Mouse (Mus musculus) frontal cortex, postnatal 14 days (tissue): Measurements from ENCODE around the gene Uts2.
A peak's percentile ranks its signal among the peaks of the same experiment; 100 is the strongest.
"Not testable (repeated sequence)": the region's sequence is repeated elsewhere in the genome, so short reads cannot be mapped to it uniquely, and the experiment has no call there.

Source experiments
- DNase-seq, 2 experiments: peaks; one replicate each; pipeline ENCODE4 v3.0.0; 2022; ENCODE audit warnings: low spot score in 2 of 2

Gene Uts2

DNA sequence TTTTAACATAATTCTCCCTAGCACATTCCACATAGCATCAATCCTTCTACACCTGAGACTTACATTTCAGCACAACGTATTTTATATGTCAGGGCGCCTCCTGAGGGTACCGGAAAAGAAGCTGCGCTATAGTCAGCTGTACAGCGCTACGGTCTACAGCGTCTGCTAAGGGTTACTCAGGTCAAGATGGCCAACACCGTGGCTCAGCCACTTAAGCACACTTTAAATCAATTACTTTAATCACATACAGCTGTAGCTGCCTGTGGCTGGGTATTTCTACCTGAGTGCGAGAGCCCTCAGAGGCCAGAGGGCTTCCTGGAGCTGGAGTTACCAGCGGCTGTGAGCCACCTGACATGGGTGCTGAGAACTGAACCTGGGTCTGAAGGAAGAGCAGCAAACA is 19.0 kb downstream of the Uts2 start:
- no peak for DNase-seq

DNA sequence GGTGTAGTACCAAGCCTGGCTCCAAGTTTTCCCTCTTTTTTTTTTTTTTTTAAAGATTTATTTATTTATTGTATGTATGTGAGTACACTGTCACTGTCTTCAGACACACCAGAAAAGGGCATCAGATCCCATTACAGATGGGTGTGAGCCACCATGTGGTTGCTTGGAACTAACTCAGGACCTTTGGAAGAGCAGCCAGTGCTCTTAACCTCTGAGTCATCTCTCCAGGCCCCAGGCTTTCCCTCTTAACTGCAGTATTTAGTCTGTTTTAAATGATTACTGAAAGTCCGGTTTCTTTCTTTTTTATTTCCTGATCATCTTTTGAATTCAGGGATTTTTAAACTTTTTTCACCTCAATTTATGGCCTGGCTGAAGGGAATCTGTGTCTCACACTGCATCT is 20.5 kb downstream of the Uts2 start:
- DNase-seq: not testable (repeated sequence)

DNA sequence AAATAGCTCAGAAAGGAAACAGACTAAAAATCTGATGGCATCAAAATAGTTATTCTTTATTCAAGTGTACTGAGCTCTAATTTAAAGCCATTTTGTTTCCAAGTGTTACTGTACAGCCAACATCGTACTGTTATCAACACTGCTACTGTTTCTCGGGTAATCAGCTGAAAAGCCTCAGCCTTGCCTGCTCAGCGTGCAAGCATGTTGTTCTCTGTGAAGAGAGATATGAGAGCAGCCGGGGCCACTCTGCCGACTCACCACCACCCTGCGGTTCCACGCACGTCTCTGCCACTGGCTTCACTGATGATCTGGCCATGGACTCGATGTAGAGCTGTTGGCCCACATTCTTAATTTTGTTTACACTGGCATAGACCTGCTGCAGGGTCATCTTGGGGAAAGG is 27.3 kb downstream of the Uts2 start:
- DNase-seq: no peak

DNA sequence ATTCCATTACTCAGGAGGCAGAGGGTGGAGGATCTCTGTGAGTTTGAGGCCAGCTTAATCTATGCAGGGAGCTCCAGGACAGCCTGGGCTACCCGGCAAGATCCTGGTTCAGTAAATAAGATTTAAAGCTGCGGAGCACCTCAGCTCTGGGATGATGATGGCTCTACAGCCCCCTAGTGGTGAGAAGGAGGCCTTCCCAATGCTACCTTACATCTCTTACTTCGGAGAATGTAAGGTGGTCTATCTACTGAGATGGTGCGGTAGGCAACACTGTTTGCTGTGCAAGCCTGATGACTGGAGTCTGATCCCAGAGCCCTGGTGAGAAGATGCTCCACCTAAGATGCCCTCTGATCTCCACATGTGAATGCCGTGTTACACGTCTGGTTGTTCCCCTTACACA is 30.1 kb downstream of the Uts2 start:
- DNase-seq: no peak

DNA sequence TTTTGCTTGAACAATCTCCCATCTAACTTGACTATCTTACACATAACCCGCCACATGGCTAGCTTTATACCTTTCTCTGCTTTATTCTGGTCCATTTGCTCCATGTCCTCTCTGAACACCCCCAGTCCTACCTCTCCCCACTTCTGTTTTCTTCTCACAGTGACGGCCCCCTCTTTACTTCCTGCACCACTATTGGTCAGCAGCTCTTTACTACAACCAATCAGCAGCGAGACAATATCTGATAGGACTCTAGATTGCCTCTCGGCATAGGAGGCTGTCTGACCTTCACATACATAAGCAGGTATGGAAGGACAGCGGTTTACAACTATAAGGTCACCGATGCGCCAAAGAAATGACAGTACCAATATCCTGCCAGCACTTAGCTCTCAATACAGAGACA is 39.6 kb downstream of the Uts2 start:
- no peak for DNase-seq

DNA sequence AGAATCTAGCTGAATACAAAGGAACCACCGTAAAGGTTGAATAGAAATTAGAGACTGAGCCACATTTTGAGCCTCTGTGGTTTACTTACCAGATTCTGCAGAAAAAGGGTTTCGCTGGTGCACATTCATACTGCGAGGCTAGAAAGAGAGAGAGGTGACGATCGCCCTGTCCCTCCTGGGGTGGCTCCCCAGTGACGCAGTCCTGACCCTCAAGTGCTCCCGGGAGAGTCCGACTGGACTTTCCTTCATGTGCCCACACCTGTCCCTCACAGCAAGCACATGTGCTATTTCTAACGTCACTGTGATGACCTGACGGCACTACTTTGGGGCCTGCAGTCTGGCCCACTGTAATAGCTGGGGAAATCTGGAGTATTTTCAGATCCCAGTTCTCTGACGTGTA is 40.9 kb downstream of the Uts2 start:
- DNase-seq: no peak

DNA sequence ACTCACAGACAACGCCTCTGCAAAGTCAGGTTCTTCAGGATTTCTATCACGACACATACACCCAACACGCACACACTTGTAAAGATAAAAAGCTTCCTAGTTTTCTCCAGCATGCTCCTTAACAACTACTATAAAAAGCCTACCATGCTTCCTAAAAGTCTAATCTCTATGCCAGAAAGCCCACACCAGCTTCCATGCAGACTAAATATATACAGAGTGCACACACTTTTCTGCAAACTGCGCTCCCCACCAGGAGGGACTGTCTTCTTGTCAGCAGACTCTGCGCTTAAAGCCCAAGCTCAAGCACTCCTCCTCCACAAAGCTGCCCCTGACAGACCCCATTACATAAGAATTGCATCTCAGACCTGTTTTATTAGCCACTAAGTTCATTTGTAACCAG is 44.6 kb downstream of the Uts2 start:
- no peak for DNase-seq

DNA sequence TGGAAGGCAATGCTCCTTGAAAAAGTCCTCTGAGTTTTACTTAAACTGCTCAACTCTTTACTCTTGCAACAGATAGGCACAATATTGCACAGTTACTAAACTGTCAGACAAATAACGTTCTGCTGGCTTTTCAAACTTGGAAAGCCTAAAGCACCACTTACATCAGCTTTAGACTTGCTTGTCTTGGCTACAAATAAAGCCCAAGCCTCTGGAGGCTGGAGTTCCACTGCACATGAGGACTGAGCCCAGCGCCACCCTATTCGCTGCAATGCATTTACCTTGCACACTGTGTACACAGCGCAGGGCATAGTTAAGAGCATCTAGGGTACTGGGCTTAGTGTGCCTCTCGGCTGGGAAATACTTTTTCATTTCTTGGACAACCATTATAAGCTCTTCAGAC is 46.4 kb downstream of the Uts2 start:
- DNase-seq: no peak

DNA sequence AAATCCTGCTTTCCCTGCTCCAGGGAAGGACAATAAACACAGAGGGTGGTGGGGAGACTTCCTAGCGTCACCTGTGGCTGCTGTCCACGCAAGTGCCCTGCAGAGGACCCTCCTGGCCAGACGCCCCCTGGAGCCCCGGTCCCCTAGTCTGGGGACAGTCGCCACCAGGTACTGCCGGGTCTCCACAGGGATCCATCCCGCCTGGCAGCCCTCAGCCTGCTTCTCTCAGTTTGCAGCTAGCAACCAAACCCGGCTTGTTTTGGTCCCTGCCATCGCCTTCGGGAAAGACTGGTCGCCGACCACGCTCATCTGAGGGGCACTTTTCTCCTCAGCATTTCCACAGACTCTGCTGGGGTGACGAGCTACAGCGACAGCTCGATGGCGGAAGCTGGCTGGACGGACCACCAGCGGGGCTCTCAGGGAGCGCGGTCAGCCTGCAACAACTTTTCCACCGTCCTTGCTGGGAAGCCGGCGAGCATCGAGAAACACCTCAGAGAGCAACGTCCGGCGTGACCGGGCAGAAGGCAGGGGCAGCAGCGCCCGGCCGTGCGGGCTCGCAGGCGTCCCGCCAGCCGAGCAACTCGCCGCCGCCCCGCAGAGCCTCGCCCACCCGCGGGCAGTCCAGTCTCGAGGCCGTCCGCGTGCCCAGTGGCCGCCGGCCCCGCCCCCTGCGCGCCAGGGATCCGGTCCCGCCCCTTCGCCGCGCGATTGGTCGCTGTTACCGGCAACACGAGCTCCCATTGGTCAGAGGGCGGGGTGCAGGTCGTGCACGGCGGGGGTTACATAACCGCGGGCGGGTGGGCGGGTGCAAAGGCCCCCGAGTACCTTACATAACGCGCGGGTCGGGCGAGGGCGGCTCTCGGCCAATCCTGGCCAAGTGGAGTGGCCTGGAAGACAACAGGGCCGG is 47.4 kb downstream of the Uts2 start, which contains the start of gene Per3:
Gene Per3, minus strand, starts transcription at position 629 of the 907 bp plus-strand sequence.
- DNase-seq: peak; percentile 94 to 97

DNA sequence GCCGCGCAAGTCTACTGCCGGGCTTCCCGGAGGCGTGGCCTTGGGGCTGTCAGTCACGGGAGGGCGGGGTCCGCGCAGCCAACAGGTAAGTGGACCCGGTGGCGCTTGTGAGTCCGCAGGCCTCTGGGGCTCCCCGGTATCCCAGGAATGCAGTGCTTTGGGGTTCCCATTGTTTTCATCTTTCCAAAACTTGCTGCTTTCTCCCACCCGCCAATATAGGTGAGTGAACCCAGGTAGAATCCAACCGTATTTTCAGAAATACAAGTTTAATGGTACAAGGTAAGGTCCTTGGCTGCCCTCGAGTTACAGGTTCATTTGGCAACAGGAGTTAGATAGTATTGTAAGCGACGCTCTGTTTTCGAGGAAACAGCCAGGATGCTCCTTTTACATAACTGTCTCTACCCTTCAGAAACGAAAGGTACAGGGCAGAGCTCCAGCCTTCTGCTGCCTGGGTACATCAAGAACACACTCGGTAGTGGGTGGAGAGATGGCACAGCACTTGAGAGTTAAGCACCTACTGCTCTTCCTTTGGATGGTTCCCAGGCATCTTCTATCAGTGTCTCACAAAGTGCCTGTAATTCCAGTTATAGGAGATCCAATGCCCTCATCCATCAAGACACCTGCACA is 48.2 kb downstream of the Uts2 start:
- no peak for DNase-seq

DNA sequence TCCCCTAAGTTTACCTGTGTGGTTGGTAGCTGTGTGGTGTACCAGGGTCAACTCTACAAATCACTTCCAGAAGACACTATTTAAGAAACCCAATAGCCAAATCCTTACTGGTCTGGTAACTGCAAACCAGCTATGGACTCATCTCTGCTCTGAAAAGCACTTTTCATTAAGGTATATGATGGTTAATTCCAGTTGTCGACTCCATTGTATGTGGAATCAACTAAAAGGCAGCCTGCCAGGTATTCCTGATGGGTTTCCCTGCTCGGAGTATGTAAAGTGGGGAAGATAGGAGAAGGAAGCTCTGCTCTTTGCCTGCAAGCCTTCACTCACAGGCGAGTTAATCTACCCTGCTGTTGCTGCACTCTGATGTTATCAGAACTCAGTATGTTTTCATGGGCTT is 49.6 kb downstream of the Uts2 start:
- no peak for DNase-seq

DNA sequence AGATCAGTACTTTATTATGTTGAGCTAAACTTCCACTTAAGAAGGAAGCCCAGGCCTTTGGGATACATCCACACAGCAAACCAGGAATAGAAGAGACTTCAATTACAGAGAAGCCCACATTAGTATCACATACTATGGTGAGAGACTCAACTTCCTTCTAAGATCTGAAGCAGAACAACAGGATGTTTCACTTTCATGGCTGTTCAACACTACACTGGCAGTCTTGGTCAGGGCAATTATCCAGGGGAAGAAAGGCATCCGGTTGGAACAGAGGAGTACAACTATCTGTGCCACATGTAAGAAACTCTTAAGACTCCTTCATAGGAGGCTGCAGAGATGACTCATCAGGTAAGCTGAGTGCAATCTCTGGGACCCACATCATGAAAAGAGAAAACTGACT is 54.3 kb downstream of the Uts2 start:
- DNase-seq: no peak
